Mouse (Mus musculus): ENCODE results near the gene Catsperd. TPM values are rescaled to one million over a fixed set of nuclear protein-coding genes. Genes with fewer than 3 reads are reported as not detected.

Gene Catsperd
- not detected for total RNA-seq (2021)

- DNase-seq (ENCODE audit: low spot score): no peak
- intact Hi-C loops (cut with DNase I): no loop called here
These were observed at the start of gene Catsperd for GRCm38 (mm10) chr17:56627530-56628277. Catsperd (plus strand) TSS chr17:56628143.

- intact Hi-C loops (cut with DNase I): loop anchor here (5.0 kb wide), 1 partner anchor 89 kb away; the partner anchor contains the start of gene Ranbp3
- no peak for DNase-seq (ENCODE audit: low spot score)
These were observed 44.9 kb upstream of the Catsperd start for GRCm38 (mm10) chr17:56583071-56583470.

GRCm38 (mm10) chr17:56583611-56584256, 44.2 kb upstream of the Catsperd start:
- intact Hi-C loops (cut with DNase I): loop anchor here (5.0 kb wide), 1 partner anchor 89 kb away; the partner anchor contains the start of gene Ranbp3
- DNase-seq (ENCODE audit: low spot score): peak; percentile 28

GRCm38 (mm10) chr17:56584257-56585130, 43.4 kb upstream of the Catsperd start, which contains the start of the genes Safb2 and Safb:
Safb2 (minus strand) TSS chr17:56584585.
Safb (plus strand) TSS chr17:56584825.
- DNase-seq (ENCODE audit: low spot score): peak; percentile 99

GRCm38 (mm10) chr17:56585171-56585821, 42.6 kb upstream of the Catsperd start:
- DNase-seq (ENCODE audit: low spot score): no peak
- intact Hi-C loops (cut with DNase I): no loop called here

More at GRCm38 (mm10) chr17:56584257-56585130, 43.4 kb upstream of the Catsperd start, which contains the start of the genes Safb2 and Safb:
- intact Hi-C loops (cut with DNase I): loop anchor here (5.0 kb wide), 1 partner anchor 88 kb away; the partner anchor contains the start of gene Ranbp3

GRCm38 (mm10) chr17:56587773-56588172, 40.2 kb upstream of the Catsperd start:
- DNase-seq (ENCODE audit: low spot score): no peak
- intact Hi-C loops (cut with DNase I): loop anchor here (2.0 kb wide), 1 partner anchor 17 kb away; no protein-coding TSS in a partner anchor

GRCm38 (mm10) chr17:56588921-56589320, 39.0 kb upstream of the Catsperd start:
- DNase-seq (ENCODE audit: low spot score): no peak
- intact Hi-C loops (cut with DNase I): no loop called here

GRCm38 (mm10) chr17:56592553-56592952, 35.4 kb upstream of the Catsperd start:
- intact Hi-C loops (cut with DNase I): no loop called here
- DNase-seq (ENCODE audit: low spot score): no peak

- intact Hi-C loops (cut with DNase I): no loop called here
- peak; percentile 23 for DNase-seq (ENCODE audit: low spot score)
These were observed 34.2 kb upstream of the Catsperd start for GRCm38 (mm10) chr17:56593527-56594271.

GRCm38 (mm10) chr17:56603186-56604069, 24.5 kb upstream of the Catsperd start:
- intact Hi-C loops (cut with DNase I): loop anchor here (2.0 kb wide), 1 partner anchor 17 kb away; no protein-coding TSS in a partner anchor
- no peak for DNase-seq (ENCODE audit: low spot score)

GRCm38 (mm10) chr17:56604070-56604380, 23.9 kb upstream of the Catsperd start:
- intact Hi-C loops (cut with DNase I): loop anchor here (2.0 kb wide), 1 partner anchor 17 kb away; no protein-coding TSS in a partner anchor
- DNase-seq (ENCODE audit: low spot score): no peak

GRCm38 (mm10) chr17:56604422-56604821, 23.5 kb upstream of the Catsperd start:
- no peak for DNase-seq (ENCODE audit: low spot score)
- intact Hi-C loops (cut with DNase I): loop anchor here (2.0 kb wide), 1 partner anchor 18 kb away; no protein-coding TSS in a partner anchor

- intact Hi-C loops (cut with DNase I): loop anchor here (2.0 to 5.0 kb wide), 2 partner anchors 19 to 157 kb away; partner anchors contain the start of gene Dus3l
These were observed 22.5 kb upstream of the Catsperd start for GRCm38 (mm10) chr17:56605431-56605830.

GRCm38 (mm10) chr17:56607521-56608062, 20.4 kb upstream of the Catsperd start:
- no peak for DNase-seq (ENCODE audit: low spot score)
- intact Hi-C loops (cut with DNase I): loop anchor here (5.0 kb wide), 1 partner anchor 155 kb away; the partner anchor contains the start of gene Dus3l

More at GRCm38 (mm10) chr17:56605431-56605830, 22.5 kb upstream of the Catsperd start:
- DNase-seq (ENCODE audit: low spot score): no peak

GRCm38 (mm10) chr17:56608699-56609098, 19.2 kb upstream of the Catsperd start:
- no peak for DNase-seq (ENCODE audit: low spot score)
- intact Hi-C loops (cut with DNase I): loop anchor here (5.0 kb wide), 1 partner anchor 154 kb away; the partner anchor contains the start of gene Dus3l

GRCm38 (mm10) chr17:56609452-56610171, 18.3 kb upstream of the Catsperd start, which contains the start of gene 2410015M20Rik:
2410015M20Rik (minus strand) TSS chr17:56609771.
- intact Hi-C loops (cut with DNase I): loop anchor here (5.0 kb wide), 2 partner anchors 58 to 153 kb away; partner anchors contain the start of gene Dus3l

More at GRCm38 (mm10) chr17:56609452-56610171, 18.3 kb upstream of the Catsperd start, which contains the start of gene 2410015M20Rik:
- peak; percentile 93 for DNase-seq (ENCODE audit: low spot score)

Data from heart, postnatal 25 days (tissue).